Mouse (Mus musculus) MEL (cell line): Measurements from ENCODE around the gene Liph. TPM values are rescaled to one million over a fixed set of nuclear protein-coding genes. Genes with fewer than 3 reads are reported as not detected.
"Not testable (repeated sequence)": the region's sequence is repeated elsewhere in the genome, so short reads cannot be mapped to it uniquely, and the experiment has no call there.

Experiments
- DNase-seq: peaks from one replicate; pipeline ENCODE4 v3.0.0; 2011; ENCODE audit warnings: low read depth, low spot score
- H3K27ac ChIP-seq: 2 replicates; pipeline ENCODE4 v1.5.1; 2012; ENCODE audit warnings: low read depth, mild to moderate bottlenecking, control low read depth, low read length, moderate library complexity; ENCODE audit not compliant: control insufficient read depth
- H3K27me3 ChIP-seq, 2 experiments: fragments of 150-350 bp in 1 of 2; sonication (generic) in 1 of 2; 2 replicates each; pipeline ENCODE4 v1.6.1; 2012; ENCODE audit warnings: low read length in 2 of 2, mild to moderate bottlenecking in 2 of 2, improper control_type of control experiment in 1 of 2, moderate library complexity in 1 of 2; ENCODE audit not compliant: insufficient read depth in 2 of 2, control insufficient read depth in 1 of 2
- H3K36me3 ChIP-seq, 2 experiments: 2 replicates each; pipeline ENCODE4 v1.6.1; 2012 to 2014; ENCODE audit warnings: low read length in 2 of 2, improper control_type of control experiment in 1 of 2, inconsistent platforms in 1 of 2, mild to moderate bottlenecking in 1 of 2; ENCODE audit not compliant: insufficient read depth in 2 of 2, control insufficient read depth in 1 of 2
- H3K4me1 ChIP-seq, 2 experiments: fragments of 150-350 bp in 1 of 2; sonication (generic) in 1 of 2; 2 replicates each; pipeline ENCODE4 v1.6.1; 2012; ENCODE audit warnings: low read length in 2 of 2, improper control_type of control experiment in 1 of 2, mild to moderate bottlenecking in 1 of 2; ENCODE audit not compliant: insufficient read depth in 2 of 2, control insufficient read depth in 1 of 2
- H3K4me3 ChIP-seq, 2 experiments: fragments of 150-350 bp in 1 of 2; sonication (generic) in 1 of 2; 2 replicates each; pipeline ENCODE4 v1.5.1; 2012; ENCODE audit warnings: low read depth in 2 of 2, low read length in 2 of 2, mild to moderate bottlenecking in 2 of 2, moderate library complexity in 2 of 2, control low read depth in 1 of 2, improper control_type of control experiment in 1 of 2; ENCODE audit not compliant: control insufficient read depth in 1 of 2, insufficient read depth in 1 of 2
- H3K79me2 ChIP-seq: 2 replicates; pipeline ENCODE4 v1.6.1; 2012; ENCODE audit warnings: mild to moderate bottlenecking, low read length, moderate library complexity; ENCODE audit not compliant: control insufficient read depth, poor library complexity, insufficient read depth
- H3K9ac ChIP-seq: 2 replicates; pipeline ENCODE4 v1.6.1; 2012; ENCODE audit warnings: low read depth, mild to moderate bottlenecking, control low read depth, low read length, moderate library complexity; ENCODE audit not compliant: control insufficient read depth, poor library complexity, severe bottlenecking
- H3K9me3 ChIP-seq: fragments of 150-350 bp; sonication (generic); replicated peaks from 2 replicates; pipeline ENCODE4 v1.6.1; 2012; ENCODE audit warnings: mild to moderate bottlenecking, low read length, improper control_type of control experiment, moderate library complexity; ENCODE audit not compliant: insufficient read depth
- CHD2 ChIP-seq: IDR thresholded peaks from 2 replicates; pipeline ENCODE4 v1.6.1; 2011; ENCODE audit warnings: low read length, improper control_type of control experiment
- CTCF ChIP-seq, 3 experiments: IDR thresholded peaks in 2 of 3; conservative IDR thresholded peaks in 1 of 3; 2 replicates each; pipeline ENCODE4 v1.5.1; 2011 to 2012; ENCODE audit warnings: low read length in 3 of 3, low read depth in 2 of 3, mild to moderate bottlenecking in 2 of 3, improper control_type of control experiment in 1 of 3, inconsistent platforms in 1 of 3, mixed read lengths in 1 of 3, moderate library complexity in 1 of 3; ENCODE audit not compliant: control insufficient read depth in 1 of 3, insufficient read depth in 1 of 3, poor library complexity in 1 of 3, severe bottlenecking in 1 of 3
- ELF1 ChIP-seq: IDR thresholded peaks from 2 replicates; pipeline ENCODE4 v1.6.1; 2014; ENCODE audit warnings: low read depth, mild to moderate bottlenecking, inconsistent platforms, low read length, improper control_type of control experiment, moderate library complexity
- EP300 ChIP-seq, 2 experiments: IDR thresholded peaks; 2 replicates each; pipeline ENCODE4 v1.6.1; 2011; ENCODE audit warnings: improper control_type of control experiment in 2 of 2, low read length in 2 of 2, low read depth in 1 of 2, mild to moderate bottlenecking in 1 of 2
- ETS1 ChIP-seq: IDR thresholded peaks from 2 replicates; pipeline ENCODE4 v1.6.1; 2012; ENCODE audit warnings: low read depth, mild to moderate bottlenecking, inconsistent platforms, low read length, improper control_type of control experiment, moderate library complexity
- HCFC1 ChIP-seq: IDR thresholded peaks from 2 replicates; pipeline ENCODE4 v1.6.1; 2012; ENCODE audit warnings: low read depth, mild to moderate bottlenecking, inconsistent platforms, low read length, improper control_type of control experiment, moderate library complexity
- JUND ChIP-seq: IDR thresholded peaks from 2 replicates; pipeline ENCODE4 v1.6.1; 2011; ENCODE audit warnings: low read depth, mild to moderate bottlenecking, improper control_type of control experiment, low read length
- KAT2A ChIP-seq: conservative IDR thresholded peaks from 2 replicates; pipeline ENCODE4 v1.6.1; 2012; ENCODE audit warnings: low read depth, low read length, improper control_type of control experiment, inconsistent platforms
- MEF2A ChIP-seq: IDR thresholded peaks from 2 replicates; pipeline ENCODE4 v1.6.1; 2014; ENCODE audit warnings: low read depth, mild to moderate bottlenecking, inconsistent platforms, low read length, improper control_type of control experiment; ENCODE audit not compliant: poor library complexity, insufficient replicate concordance, severe bottlenecking; ENCODE audit errors: extremely low read depth
- MXI1 ChIP-seq: IDR thresholded peaks from 2 replicates; pipeline ENCODE4 v1.6.1; 2011; ENCODE audit warnings: mild to moderate bottlenecking, low read depth, low read length, improper control_type of control experiment
- POLR2AphosphoS5 ChIP-seq: IDR thresholded peaks from 2 replicates; pipeline ENCODE4 v1.6.1; 2012; ENCODE audit warnings: low read depth, borderline replicate concordance, mild to moderate bottlenecking, inconsistent platforms, low read length, moderate library complexity, mixed read lengths
- RCOR1 ChIP-seq: IDR thresholded peaks from 2 replicates; pipeline ENCODE4 v1.6.1; 2012; ENCODE audit warnings: low read depth, mild to moderate bottlenecking, inconsistent platforms, low read length, improper control_type of control experiment
- SIN3A ChIP-seq: IDR thresholded peaks from 2 replicates; pipeline ENCODE4 v1.6.1; 2012; ENCODE audit warnings: low read length, improper control_type of control experiment, inconsistent platforms
- SMC3 ChIP-seq: IDR thresholded peaks from 2 replicates; pipeline ENCODE4 v1.6.1; 2011; ENCODE audit warnings: low read depth, low read length, improper control_type of control experiment
- TAL1 ChIP-seq: IDR thresholded peaks from 2 replicates; pipeline ENCODE4 v1.6.1; 2012; ENCODE audit warnings: mild to moderate bottlenecking, inconsistent platforms, low read length, moderate library complexity, mixed read lengths
- UBTF ChIP-seq: IDR thresholded peaks from 2 replicates; pipeline ENCODE4 v1.6.1; 2012; ENCODE audit warnings: low read depth, mild to moderate bottlenecking, inconsistent platforms, low read length, improper control_type of control experiment, moderate library complexity, borderline replicate concordance; ENCODE audit not compliant: insufficient read depth
- USF1 ChIP-seq: IDR thresholded peaks from 2 replicates; pipeline ENCODE4 v1.6.1; 2014; ENCODE audit warnings: low read depth, mild to moderate bottlenecking, inconsistent platforms, low read length, improper control_type of control experiment, moderate library complexity
- USF2 ChIP-seq, 2 experiments: IDR thresholded peaks; 2 replicates each; pipeline ENCODE4 v1.6.1; 2011 to 2012; ENCODE audit warnings: improper control_type of control experiment in 2 of 2, low read length in 2 of 2, borderline replicate concordance in 1 of 2, inconsistent platforms in 1 of 2, low read depth in 1 of 2, mild to moderate bottlenecking in 1 of 2; ENCODE audit not compliant: insufficient read depth in 1 of 2
- ZKSCAN1 ChIP-seq: IDR thresholded peaks from 2 replicates; pipeline ENCODE4 v1.6.1; 2012; ENCODE audit warnings: low read depth, mild to moderate bottlenecking, inconsistent platforms, low read length, improper control_type of control experiment, moderate library complexity
- polyA plus RNA-seq, 2 experiments: library from polyadenylated mRNA; stranded (reverse) in 1 of 2; unstranded in 1 of 2; fragments of >175 nt in 1 of 2; fragments of >200 nt in 1 of 2; gene quantifications; 2 replicates each; pipeline versions ENCODE4 v1.2.1 to v1.2.4; 2012; ENCODE audit warnings: low replicate concordance in 2 of 2, low read depth in 1 of 2; ENCODE audit not compliant: insufficient read length in 2 of 2, insufficient read depth in 1 of 2, missing spikeins in 1 of 2
- total RNA-seq: library from RNA; depleted of rRNA; stranded (reverse); fragments of 300-350 nt; gene quantifications from 2 replicates; pipeline ENCODE4 v1.2.3, GENCODE M21; 2012

The Liph gene
- total and polyA plus RNA-seq, 3 experiments: not detected

DNA sequence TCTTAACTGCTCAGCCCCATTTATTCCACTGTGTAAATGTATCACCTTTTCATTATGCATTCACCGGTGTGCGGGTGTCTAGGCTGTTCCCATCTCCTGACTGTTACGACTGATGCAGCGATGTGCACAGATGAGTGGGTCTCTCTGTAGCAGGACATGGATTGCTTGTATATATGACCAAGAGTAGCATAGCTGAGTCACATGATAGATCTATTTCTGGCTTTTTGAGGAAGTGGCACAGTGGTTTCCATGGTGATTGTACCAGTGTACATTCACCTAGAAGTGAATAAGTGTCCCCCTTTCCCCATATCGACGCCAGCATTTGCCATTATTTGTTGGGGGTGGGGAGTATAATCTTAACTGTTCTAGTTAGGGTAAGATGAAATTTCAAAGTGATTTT is 82.1 kb downstream of the Liph start:
- Histone ChIP-seq H3K27ac (no peak overlapping the region), H3K4me3 (no peak overlapping the region), H3K9me3 (no peaks in the 10 kb centered on the region), H3K9ac (no peak overlapping the region), H3K4me1 (peaks cover 0 to 4% of the 10 kb centered on the region in 2 experiments; a peak in 2 of 4 replicates), H3K36me3 (no peaks in the 10 kb centered on the region), H3K27me3 (no peaks in the 10 kb centered on the region), H3K79me2 (no peaks in the 10 kb centered on the region)
- TF ChIP-seq USF1 (peak; percentile 66), TAL1 (no peak), MEF2A (peak; percentile 78; the same call in 1 of the 2 replicates), RCOR1 (no peak)
- DNase-seq: peak; percentile 58

- H3K27me3 ChIP-seq, H3K9ac ChIP-seq: not testable (repeated sequence)
Observed at GRCm38 (mm10) chr16:21908906-21909305, 86.6 kb downstream of the Liph start.

DNA sequence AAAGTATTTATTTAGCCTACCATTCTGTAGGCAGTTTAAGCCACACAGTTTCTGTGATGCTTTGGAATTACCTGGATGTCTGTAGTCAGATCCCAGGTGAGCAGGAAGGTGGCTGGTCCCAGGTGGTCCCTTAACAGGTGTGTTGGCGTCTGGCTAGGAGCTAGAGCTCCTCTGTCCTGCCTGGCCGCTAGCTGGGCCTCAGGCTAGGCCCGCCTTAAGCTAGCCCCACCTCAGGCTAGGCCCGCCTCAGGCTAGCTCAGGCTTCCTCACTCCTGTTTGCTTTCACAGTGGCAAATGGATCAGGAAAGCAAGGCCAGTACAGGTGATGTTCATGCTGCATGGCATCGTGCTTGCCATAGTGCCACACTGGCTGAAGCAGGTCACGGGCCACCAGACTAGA is 88.6 kb downstream of the Liph start:
- DNase-seq: no peak
- H3K27ac ChIP-seq: no peak overlapping the region
- TF ChIP-seq ZKSCAN1 (no peak), HCFC1 (no peak), TAL1 (no peak), ELF1 (no peak), EP300 (IDR thresholded peaks at IDR 0.05; ENCODE audit: low read depth in 1 of 2, low read length in 2 of 2) (no peak), USF1 (no peak), JUND (no peak), ETS1 (no peak), SMC3 (no peak), UBTF (no peak), USF2 (IDR thresholded peaks at IDR 0.05; ENCODE audit: borderline replicate concordance in 1 of 2, insufficient read depth in 1 of 2, low read depth in 1 of 2, low read length in 2 of 2) (no peak), KAT2A (no peak), CTCF (IDR thresholded peaks at IDR 0.05 in 2 of 3, conservative IDR thresholded peaks at IDR 0.05 in 1 of 3; ENCODE audit: control insufficient read depth in 1 of 3, insufficient read depth in 1 of 3, low read depth in 2 of 3, low read length in 3 of 3, poor library complexity in 1 of 3, severe bottlenecking in 1 of 3) (no peak), SIN3A (no peak), CHD2 (no peak), MXI1 (no peak), POLR2AphosphoS5 (no peak)
- TF ChIP-seq, all 39 proteins: peak for 0
- Histone ChIP-seq H3K79me2 (no peaks in the 10 kb centered on the region), H3K9ac (no peak overlapping the region), H3K9me3 (no peaks in the 10 kb centered on the region), H3K36me3 (no peaks in the 10 kb centered on the region), H3K4me1 (no peaks in the 10 kb centered on the region), H3K4me3 (no peak overlapping the region), H3K27me3 (no peaks in the 10 kb centered on the region)

More at GRCm38 (mm10) chr16:21908906-21909305, 86.6 kb downstream of the Liph start:
- H3K4me1 ChIP-seq, DNase-seq, H3K9me3 ChIP-seq, H3K4me3 ChIP-seq, H3K27ac ChIP-seq, H3K36me3 ChIP-seq, H3K79me2 ChIP-seq: not testable (repeated sequence)
